In genomic region chr13:45092816-45093215, GRCm38 (mm10) we compare ENCODE assay signal across 42 mouse cellular contexts. TPM values are rescaled to one million over a fixed set of nuclear protein-coding genes. Genes with fewer than 3 reads are reported as not detected.
"Had no signal": no experiment of that assay in that cellular context is flagged by ENCODE, and none has a peak within 500 bp of the region (broad histone marks: within the 10 kb centered on the region; RNA-seq: fewer than 3 reads in every experiment).

No protein-coding gene starts in this region.

- H3K27ac ChIP-seq: limb, embryonic 10.5 days; limb, embryonic 12.5 days; limb, embryonic 13.5 days; limb, embryonic 15.5 days; liver, embryonic 12.5 days; liver, embryonic 13.5 days; liver, embryonic 14.5 days; liver, embryonic 15.5 days; lung, embryonic 15.5 days; macrophage; midbrain, embryonic 10.5 days; midbrain, embryonic 12.5 days; midbrain, embryonic 13.5 days; midbrain, embryonic 15.5 days; neural tube, embryonic 12.5 days had no signal

- H3K4me2 ChIP-seq: limb, embryonic 12.5 days; limb, embryonic 13.5 days; limb, embryonic 15.5 days; liver, embryonic 11.5 days; liver, embryonic 12.5 days; liver, embryonic 13.5 days; liver, embryonic 15.5 days; lung, embryonic 14.5 days; lung, embryonic 15.5 days; midbrain, embryonic 11.5 days; midbrain, embryonic 12.5 days; midbrain, embryonic 13.5 days; midbrain, embryonic 15.5 days; neural tube, embryonic 12.5 days had no signal

- H3K36me3 ChIP-seq: limb, embryonic 10.5 days; limb, embryonic 12.5 days; limb, embryonic 13.5 days; limb, embryonic 15.5 days; liver, embryonic 12.5 days; liver, embryonic 13.5 days; liver, embryonic 15.5 days; lung, embryonic 15.5 days; midbrain, embryonic 10.5 days; midbrain, embryonic 12.5 days; midbrain, embryonic 13.5 days; midbrain, embryonic 15.5 days; neural tube, embryonic 12.5 days had no signal

- ATAC-seq: liver, embryonic 12.5 days; liver, postnatal 0 days; lung, postnatal 0 days; midbrain, embryonic 13.5 days; midbrain, embryonic 15.5 days; midbrain, embryonic 16.5 days had no signal

- DNase-seq: left cerebral cortex, postnatal 4 days; liver; liver, embryonic 13.5 days; liver, postnatal 0 days; lung, adult 18-20 months; lung, adult 2 months; lung, embryonic 14.5 days; lung, postnatal 10 days; lung, postnatal 14 days; lung, postnatal 36 days; lung, postnatal 4 days; midbrain, embryonic 14.5 days had no signal

- H3K27me3 ChIP-seq: limb, embryonic 15.5 days; lung, embryonic 15.5 days; midbrain, embryonic 12.5 days; midbrain, embryonic 13.5 days; midbrain, embryonic 15.5 days; neural tube, embryonic 12.5 days had no signal

- H3K4me1 ChIP-seq: liver, embryonic 15.5 days; midbrain, embryonic 10.5 days; midbrain, embryonic 12.5 days; midbrain, embryonic 13.5 days; midbrain, embryonic 15.5 days; neural tube, embryonic 12.5 days had no signal

- H3K4me3 ChIP-seq: limb, embryonic 10.5 days; limb, embryonic 12.5 days; limb, embryonic 13.5 days; limb, embryonic 15.5 days; liver, embryonic 12.5 days; liver, embryonic 13.5 days; liver, embryonic 15.5 days; lung, embryonic 15.5 days; megakaryocyte, embryonic 14.5 days; midbrain, embryonic 10.5 days; midbrain, embryonic 12.5 days; midbrain, embryonic 13.5 days; midbrain, embryonic 15.5 days; myocyte; neural tube, embryonic 12.5 days had no signal

- H3K9ac ChIP-seq: limb, embryonic 12.5 days; limb, embryonic 13.5 days; limb, embryonic 15.5 days; liver, embryonic 12.5 days; liver, embryonic 13.5 days; liver, embryonic 14.5 days; liver, embryonic 15.5 days; liver, postnatal 0 days; lung, embryonic 14.5 days; lung, embryonic 15.5 days; midbrain, embryonic 12.5 days; midbrain, embryonic 13.5 days; midbrain, embryonic 15.5 days; neural tube, embryonic 12.5 days had no signal

- H3K9me3 ChIP-seq: limb, embryonic 10.5 days; limb, embryonic 12.5 days; limb, embryonic 13.5 days; limb, embryonic 15.5 days; liver, embryonic 12.5 days; liver, embryonic 13.5 days; liver, embryonic 15.5 days; lung, embryonic 15.5 days; midbrain, embryonic 10.5 days; midbrain, embryonic 12.5 days; midbrain, embryonic 13.5 days; midbrain, embryonic 15.5 days; neural tube, embryonic 12.5 days had no signal

RNA-seq across cellular contexts. Expression of gene Gm9817, which starts 14.3 kb away (rescaled TPM):
- total RNA-seq: left cerebral cortex, postnatal 25 days; left cerebral cortex, postnatal 36 days; liver, adult 2 months; megakaryocyte-erythroid progenitor cell, adult 5-6 weeks; midbrain, postnatal 0 days; monocyte, adult 5-6 weeks had no signal
- polyA plus RNA-seq: limb, embryonic 10.5 days; limb, embryonic 11.5 days; limb, embryonic 12.5 days; limb, embryonic 13.5 days; liver, adult 2 months; liver, embryonic 11.5 days; liver, embryonic 12.5 days; liver, embryonic 13.5 days; liver, embryonic 14.5 days; liver, embryonic 15.5 days; liver, embryonic 16.5 days; liver, postnatal 0 days; lung, embryonic 14.5 days; lung, embryonic 15.5 days; lung, embryonic 16.5 days; midbrain, embryonic 10.5 days; midbrain, embryonic 12.5 days; midbrain, embryonic 13.5 days; midbrain, embryonic 14.5 days; midbrain, embryonic 16.5 days; midbrain, postnatal 0 days; neural tube, embryonic 11.5 days; neural tube, embryonic 12.5 days had no signal
